Mouse (Mus musculus) testis, adult 2 months (tissue): ENCODE measurements at regions not wholly inside any gene's neighbourhood (a gene's known extent, or its start where the extent isn't known, plus 50 kb on each side); places are given as distances from the start of the nearest gene placed in this dataset.

Source experiments
- CTCF ChIP-seq: fragments of 200-500 bp; IDR thresholded peaks from 2 replicates; pipeline ENCODE4 v1.5.1; 2012; ENCODE audit warnings: low read depth, mild to moderate bottlenecking, inconsistent platforms, low read length, moderate library complexity; ENCODE audit not compliant: control insufficient read depth, insufficient read depth, insufficient replicate concordance
- POLR2A ChIP-seq: fragments of 200-500 bp; IDR thresholded peaks from 2 replicates; pipeline ENCODE4 v1.6.1; 2012; ENCODE audit warnings: low read depth, mild to moderate bottlenecking, inconsistent platforms, low read length, moderate library complexity; ENCODE audit not compliant: control insufficient read depth

GRCm38 (mm10) chr7:71749886-71750285 is 398.6 kb upstream of the Gm10295 start:
- TF ChIP-seq POLR2A (no peak), CTCF (no peak)
